Mouse (Mus musculus) hindbrain, embryonic 16.5 days (tissue): Measurements from ENCODE around the gene Zic1. TPM values are rescaled to one million over a fixed set of nuclear protein-coding genes. Genes with fewer than 3 reads are reported as not detected.

ENCODE experiments used
- ATAC-seq: fragments of 200-750 bp; cut with Nextera tagmentation; 2 replicates; pipeline ENCODE4 v1.8.0; 2017; ENCODE audit warnings: moderate TSS enrichment, moderate library complexity
- H3K27ac ChIP-seq: fragments of 300-500 bp; sonication (generic); 2 replicates; pipeline ENCODE4 v1.5.1; 2014; ENCODE audit warnings: low read depth, mild to moderate bottlenecking, control low read depth, low read length, moderate library complexity
- H3K27me3 ChIP-seq: fragments of 300-500 bp; sonication (generic); replicated peaks from 2 replicates; pipeline ENCODE4 v1.6.1; 2014; ENCODE audit warnings: low read length; ENCODE audit not compliant: control insufficient read depth, insufficient read depth
- H3K36me3 ChIP-seq: fragments of 300-500 bp; sonication (generic); 2 replicates; pipeline ENCODE4 v1.6.1; 2014; ENCODE audit warnings: mild to moderate bottlenecking, low read length, moderate library complexity, mixed read lengths; ENCODE audit not compliant: control insufficient read depth, insufficient read depth
- H3K4me1 ChIP-seq: fragments of 300-500 bp; sonication (generic); 2 replicates; pipeline ENCODE4 v1.6.1; 2014; ENCODE audit warnings: low read depth, low read length; ENCODE audit not compliant: control insufficient read depth, insufficient read depth
- H3K4me2 ChIP-seq: fragments of 300-500 bp; sonication (generic); 2 replicates; pipeline ENCODE4 v1.6.1; 2014; ENCODE audit warnings: mild to moderate bottlenecking, low read length, control low read depth, moderate library complexity
- H3K4me3 ChIP-seq: fragments of 300-500 bp; sonication (generic); 2 replicates; pipeline ENCODE4 v1.5.1; 2014; ENCODE audit warnings: mild to moderate bottlenecking, low read length, control low read depth, moderate library complexity
- H3K9ac ChIP-seq: fragments of 300-500 bp; sonication (generic); 2 replicates; pipeline ENCODE4 v1.6.1; 2014; ENCODE audit warnings: low read depth, mild to moderate bottlenecking, control low read depth, low read length, moderate library complexity
- H3K9me3 ChIP-seq: fragments of 300-500 bp; sonication (generic); 2 replicates; pipeline ENCODE4 v1.6.1; 2014; ENCODE audit warnings: mild to moderate bottlenecking, low read length, moderate library complexity; ENCODE audit not compliant: control insufficient read depth
- WGBS: fragments of 180-500 bp; shearing (Covaris S2); extraction: QIAGEN DNeasy Blood & Tissue Kit; methylation state at CpG from one replicate; pipeline ENCODE4 v1.1.7; 2014; 5-methylcytosine and 5-hydroxymethylcytosine counted together
- polyA plus RNA-seq: library from polyadenylated mRNA; unstranded; fragments of >200 nt; fragmentation: Nextera tagmentation; extraction: Ambion mirVana; gene quantifications from 2 replicates; pipeline ENCODE4 v1.2.1, GENCODE M21; 2015

Zic1 gene
- polyA plus RNA-seq, 1 experiment from 2014 or later, result 14.6 TPM

DNA sequence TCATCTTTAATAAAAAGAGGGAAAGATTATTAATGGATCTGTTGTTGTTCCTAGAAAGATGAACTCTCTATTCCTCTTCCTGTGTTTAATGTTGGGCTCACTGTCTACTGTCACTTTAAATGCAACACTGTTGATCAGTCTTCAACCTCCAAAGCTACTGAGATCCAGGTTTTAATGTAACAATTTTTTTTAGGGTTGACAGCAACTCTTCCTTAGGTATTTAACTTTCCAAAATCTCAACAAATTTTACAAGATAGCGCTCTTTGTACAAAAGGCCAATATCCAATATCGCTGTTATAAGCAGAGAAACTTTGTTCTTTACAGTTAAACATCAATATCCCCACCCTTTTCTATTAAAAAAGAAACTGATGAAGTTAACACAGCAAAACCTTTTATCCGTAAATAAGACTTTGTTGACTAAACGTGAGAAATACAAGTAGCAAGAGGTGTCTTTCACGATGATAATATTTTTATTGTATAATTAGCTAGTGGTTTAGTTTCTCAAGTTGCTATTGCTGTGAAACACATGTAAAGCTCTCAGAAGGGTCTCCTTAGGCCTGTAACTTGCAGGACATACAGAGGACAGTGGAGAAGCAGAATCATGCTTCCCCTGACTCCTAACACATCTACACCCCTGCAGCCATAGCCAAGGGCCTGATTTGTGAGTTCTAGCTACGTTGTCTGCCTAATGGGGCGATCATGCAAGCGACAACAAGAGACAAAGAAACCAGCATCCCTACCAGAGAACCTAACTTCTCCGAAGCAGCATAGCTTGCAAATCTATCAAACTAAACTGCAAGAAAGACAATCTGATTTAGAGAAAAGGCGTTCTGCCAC is 6.5 kb downstream of the Zic1 start:
- peak overlapping the region; percentile 40 for H3K4me3 ChIP-seq
- H3K9me3 ChIP-seq, result no peaks in the 10 kb centered on the region
- H3K27ac ChIP-seq, result peak overlapping the region; percentile 72
- H3K36me3 ChIP-seq, result no peaks in the 10 kb centered on the region
- peaks cover 3% of the 10 kb centered on the region; the same call in 1 of the 2 replicates for H3K4me1 ChIP-seq
- H3K27me3 ChIP-seq, result peaks cover 20% of the 10 kb centered on the region
- no peak for ATAC-seq
- 14% methylated on average over 10 of the region's 10 CpGs for WGBS
- H3K9ac ChIP-seq, result peak overlapping the region; percentile 55
- H3K4me2 ChIP-seq, result peak overlapping the region; percentile 59

DNA sequence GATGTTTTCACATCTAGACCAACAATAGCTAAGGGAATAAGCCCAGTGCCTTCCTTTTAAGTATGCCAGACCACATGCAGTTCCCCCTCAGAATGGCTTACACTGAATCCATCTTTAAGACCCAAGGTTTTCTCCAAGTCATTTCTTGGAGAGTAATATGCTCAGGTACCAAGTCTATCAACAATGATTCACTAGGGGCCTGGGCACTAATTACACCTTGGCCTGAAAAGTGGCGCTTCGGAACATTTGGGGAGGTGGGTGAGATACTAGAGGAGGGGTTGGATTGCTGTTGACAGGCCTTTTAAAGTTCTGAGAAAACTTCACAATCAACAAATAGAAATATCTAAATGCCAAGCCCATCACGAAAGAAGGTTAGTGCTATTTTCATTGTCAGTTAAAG is 8.3 kb downstream of the Zic1 start:
- 21% methylated on average over 3 of the region's 3 CpGs for WGBS
- H3K36me3 ChIP-seq, result no peaks in the 10 kb centered on the region
- no peak for ATAC-seq
- H3K4me2 ChIP-seq, result peak overlapping the region; percentile 49
- H3K27me3 ChIP-seq, result peaks cover 17% of the 10 kb centered on the region
- H3K4me1 ChIP-seq, result peaks cover 3% of the 10 kb centered on the region; the same call in 1 of the 2 replicates
- 0 out of 2 replicates have a peak overlapping the region, but pooled peaks have one; percentile 29 for H3K27ac ChIP-seq
- no peaks in the 10 kb centered on the region for H3K9me3 ChIP-seq
- peak overlapping the region; percentile 14; the same call in 1 of the 2 replicates for H3K4me3 ChIP-seq
- no peak overlapping the region; the same call in 1 of the 2 replicates for H3K9ac ChIP-seq

DNA sequence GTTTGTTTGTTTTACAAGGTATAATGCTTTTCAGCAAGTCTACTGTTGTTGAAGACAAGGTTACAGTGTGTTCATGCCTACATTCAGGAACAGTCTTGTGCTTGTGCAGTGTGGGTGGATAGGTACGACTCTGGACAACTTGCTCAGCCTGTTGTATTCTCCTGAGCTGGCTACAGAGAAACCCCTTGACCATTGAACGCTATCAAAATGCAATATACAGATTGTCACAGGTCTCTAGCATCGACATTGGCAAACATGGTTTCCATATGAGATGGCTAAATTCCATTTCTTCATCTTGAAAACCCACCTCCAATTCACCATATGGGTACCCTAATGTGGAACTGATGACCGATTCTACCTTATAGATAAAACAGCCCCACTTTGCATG is 9.3 kb downstream of the Zic1 start:
- Histone ChIP-seq H3K27ac (peak overlapping the region; percentile 48; the same call in 1 of the 2 replicates), H3K27me3 (peaks cover 13% of the 10 kb centered on the region), H3K9ac (no peak overlapping the region), H3K36me3 (no peaks in the 10 kb centered on the region), H3K4me3 (no peak overlapping the region), H3K4me2 (peak overlapping the region; percentile 49), H3K9me3 (no peaks in the 10 kb centered on the region), H3K4me1 (peaks cover 3% of the 10 kb centered on the region; the same call in 1 of the 2 replicates)
- WGBS, result 12% methylated on average over 4 of the region's 4 CpGs
- ATAC-seq, result no peak

GRCm38 (mm10) chr9:91355629-91356352 is 9.8 kb downstream of the Zic1 start:
- H3K27me3 ChIP-seq, result peaks cover 14% of the 10 kb centered on the region
- peak overlapping the region; percentile 30 for H3K4me3 ChIP-seq
- H3K9me3 ChIP-seq, result no peaks in the 10 kb centered on the region
- ATAC-seq, result peak; percentile 82
- peak overlapping the region; percentile 49 for H3K4me2 ChIP-seq
- WGBS, result under 1% methylated on average over 35 of the region's 35 CpGs
- H3K9ac ChIP-seq, result peak overlapping the region; percentile 39; the same call in 1 of the 2 replicates
- peak overlapping the region; percentile 89 for H3K27ac ChIP-seq
- no peaks in the 10 kb centered on the region for H3K36me3 ChIP-seq
- peaks cover 3% of the 10 kb centered on the region; the same call in 1 of the 2 replicates for H3K4me1 ChIP-seq

DNA sequence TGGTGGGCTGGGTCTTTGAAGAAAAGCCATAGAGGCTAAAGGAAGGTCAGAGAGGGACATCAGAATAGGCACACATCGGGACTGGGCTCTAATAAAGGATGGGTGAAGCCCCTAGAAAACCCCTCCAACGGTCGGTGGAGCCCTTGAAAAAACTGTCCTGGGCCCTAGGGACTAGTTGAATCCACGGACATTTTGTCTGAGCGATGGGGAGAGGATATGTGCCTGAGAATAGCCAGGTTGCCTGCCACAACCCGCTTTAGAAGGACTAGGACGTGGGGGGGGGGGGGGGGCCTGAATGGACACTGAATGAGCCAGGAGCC is 10.4 kb downstream of the Zic1 start:
- Histone ChIP-seq H3K27ac (peak overlapping the region; percentile 89), H3K4me2 (peak overlapping the region; percentile 49), H3K4me1 (peaks cover 3% of the 10 kb centered on the region; the same call in 1 of the 2 replicates), H3K9me3 (no peaks in the 10 kb centered on the region), H3K27me3 (peaks cover 19% of the 10 kb centered on the region), H3K36me3 (no peaks in the 10 kb centered on the region), H3K9ac (peak overlapping the region; percentile 39), H3K4me3 (peak overlapping the region; percentile 30)
- WGBS, result 1% methylated on average over 7 of the region's 7 CpGs
- peak; percentile 12; the same call in 1 of the 2 replicates for ATAC-seq

DNA sequence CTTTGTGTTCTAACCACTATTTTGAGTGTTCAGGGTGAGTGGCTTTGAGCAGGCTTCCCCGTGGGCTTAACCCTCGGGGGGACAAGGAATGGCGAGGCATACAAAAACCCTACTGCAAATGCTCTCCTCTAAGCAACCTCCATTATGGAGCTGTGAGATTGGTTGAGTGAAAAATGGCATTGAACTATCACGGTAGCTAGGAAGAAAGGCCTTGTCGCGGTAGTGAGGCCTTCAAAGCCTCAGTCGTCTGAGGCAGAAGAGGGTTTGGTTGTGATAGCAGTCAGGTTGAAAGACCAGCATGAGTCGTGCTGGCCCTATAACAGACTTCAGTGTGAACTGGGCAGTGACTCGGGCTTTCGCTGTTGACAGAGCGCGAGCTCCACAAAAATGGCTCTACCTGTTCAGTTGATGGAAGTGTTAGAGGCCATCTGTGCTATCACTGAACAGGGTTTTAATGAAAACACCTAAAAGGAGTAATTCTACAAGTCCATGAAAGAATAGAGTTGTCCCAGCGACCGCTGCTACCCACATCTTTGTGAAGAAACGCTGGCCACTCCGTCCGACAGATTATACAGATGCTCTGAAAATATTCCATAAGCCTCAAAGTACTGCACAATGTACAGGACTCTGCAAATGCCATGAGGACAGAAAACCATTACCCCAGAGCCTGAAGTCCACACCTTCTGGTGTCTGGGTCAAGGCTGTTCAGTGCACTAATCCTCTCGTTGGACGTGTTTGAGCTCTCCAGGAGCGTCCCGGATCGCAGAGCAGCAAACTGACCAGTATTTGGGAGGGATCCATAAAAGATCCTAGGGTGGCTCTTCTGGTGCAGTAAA is 11.0 kb downstream of the Zic1 start:
- peak; percentile 28 for ATAC-seq
- Histone ChIP-seq H3K4me2 (peak overlapping the region; percentile 49), H3K4me1 (peaks cover 3% of the 10 kb centered on the region; the same call in 1 of the 2 replicates), H3K4me3 (peak overlapping the region; percentile 30), H3K36me3 (no peaks in the 10 kb centered on the region), H3K9me3 (no peaks in the 10 kb centered on the region), H3K27me3 (peaks cover 19% of the 10 kb centered on the region), H3K9ac (peak overlapping the region; percentile 39), H3K27ac (peak overlapping the region; percentile 89)
- WGBS, result 11% methylated on average over 22 of the region's 22 CpGs

- 9% methylated on average over 37 of the region's 37 CpGs for WGBS
- peak; percentile 15; the same call in 1 of the 2 replicates for ATAC-seq
- Histone ChIP-seq H3K9ac (peak overlapping the region; percentile 39), H3K9me3 (no peaks in the 10 kb centered on the region), H3K4me3 (peak overlapping the region; percentile 30), H3K4me1 (peaks cover 3% of the 10 kb centered on the region; the same call in 1 of the 2 replicates), H3K27ac (peak overlapping the region; percentile 89), H3K4me2 (peak overlapping the region; percentile 49), H3K27me3 (peaks cover 16% of the 10 kb centered on the region), H3K36me3 (no peaks in the 10 kb centered on the region)
Observed at GRCm38 (mm10) chr9:91353551-91354433, 11.8 kb downstream of the Zic1 start.

DNA sequence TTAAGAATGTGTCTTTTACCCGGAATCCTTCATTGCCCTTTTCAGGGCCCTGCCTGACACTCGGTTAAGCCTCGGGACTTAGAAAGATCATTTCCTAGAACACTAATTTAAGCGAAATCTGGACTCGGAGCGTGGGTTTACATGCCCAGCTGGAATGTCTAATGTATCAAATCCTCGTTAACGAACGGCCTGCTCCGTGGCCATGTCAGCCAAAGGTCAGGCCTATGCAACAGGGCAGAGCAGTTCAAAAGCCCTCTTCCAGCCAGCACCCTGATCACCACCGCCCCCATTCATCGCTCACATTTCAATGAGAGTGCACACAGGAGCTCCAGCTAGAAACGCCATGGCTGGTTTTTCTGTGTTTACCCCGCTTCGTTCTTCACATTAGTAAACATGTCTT is 12.8 kb downstream of the Zic1 start:
- H3K27me3 ChIP-seq, result peaks cover 16% of the 10 kb centered on the region
- 4% methylated on average over 15 of the region's 15 CpGs for WGBS
- peak overlapping the region; percentile 12; the same call in 1 of the 2 replicates for H3K4me3 ChIP-seq
- H3K9ac ChIP-seq, result peak overlapping the region; percentile 29
- H3K36me3 ChIP-seq, result no peaks in the 10 kb centered on the region
- H3K4me1 ChIP-seq, result peaks cover 3% of the 10 kb centered on the region; the same call in 1 of the 2 replicates
- no peaks in the 10 kb centered on the region for H3K9me3 ChIP-seq
- peak overlapping the region; percentile 49 for H3K4me2 ChIP-seq
- ATAC-seq, result no peak
- H3K27ac ChIP-seq, result peak overlapping the region; percentile 89
